30 mouse cellular contexts compared by ENCODE assay signal in genomic region chr13:100536149-100536548, GRCm38 (mm10). TPM values are rescaled to one million over a fixed set of nuclear protein-coding genes. Genes with fewer than 3 reads are reported as not detected.
DNase-seq lines count a peak whose midpoint lies in the region; ATAC-seq lines count a peak whose summit lies in the region.
"Had no signal": no experiment of that assay in that cellular context is flagged by ENCODE, and none has a peak within 500 bp of the region (broad histone marks: within the 10 kb centered on the region; RNA-seq: fewer than 3 reads in every experiment).

No protein-coding gene starts in this region.

- no peak overlapping the region for H3K4me2 ChIP-seq in stomach, embryonic 15.5 days
- H3K4me2 ChIP-seq: embryonic facial prominence, embryonic 12.5 days; embryonic facial prominence, embryonic 15.5 days; heart, embryonic 13.5 days; hindbrain, embryonic 13.5 days; intestine, embryonic 15.5 days had no signal

- ATAC-seq in stomach, embryonic 15.5 days (ENCODE audit: insufficient read depth, low FRiP score, low read depth), result no peak
- ATAC-seq in granulocyte monocyte progenitor cell, adult 5-6 weeks (replicated peaks; ENCODE audit: poor library complexity, severe bottlenecking), result no peak
- ATAC-seq: CD4-positive, CD25-positive, alpha-beta regulatory T cell, adult 4 months; forebrain, embryonic 14.5 days; forebrain, postnatal 0 days; hindbrain, embryonic 16.5 days; intestine, embryonic 15.5 days; Patski had no signal

- no peaks in the 10 kb centered on the region for H3K9me3 ChIP-seq in stomach, embryonic 15.5 days
- H3K9me3 ChIP-seq: embryonic facial prominence, embryonic 12.5 days; embryonic facial prominence, embryonic 15.5 days; heart, embryonic 13.5 days; hindbrain, embryonic 10.5 days; hindbrain, embryonic 13.5 days; intestine, embryonic 15.5 days had no signal

- H3K27me3 ChIP-seq in stomach, embryonic 15.5 days (replicated peaks), result no peaks in the 10 kb centered on the region
- H3K27me3 ChIP-seq: embryonic facial prominence, embryonic 12.5 days; embryonic facial prominence, embryonic 15.5 days; heart, embryonic 13.5 days; hindbrain, embryonic 13.5 days; intestine, embryonic 15.5 days; Patski had no signal

- no peak overlapping the region for H3K4me3 ChIP-seq in stomach, embryonic 15.5 days (replicated peaks)
- H3K4me3 ChIP-seq: embryonic facial prominence, embryonic 12.5 days; embryonic facial prominence, embryonic 15.5 days; heart, embryonic 13.5 days; hindbrain, embryonic 10.5 days; hindbrain, embryonic 13.5 days; intestine, embryonic 15.5 days had no signal

- peak; percentile 35 for DNase-seq in 3134 (ENCODE audit: extremely low read depth, insufficient read length, low spot score)
- DNase-seq in 416B (ENCODE audit: low read depth), result peak; percentile 47
- DNase-seq in Muller cell, postnatal 12 days (ENCODE audit: inconsistent ontology term), result peak; percentile 4
- no peak for DNase-seq in kidney, adult 8-10 months
- no peak for DNase-seq in left cerebral cortex, postnatal 14 days (ENCODE audit: low spot score in 2 of 2)
- no peak for DNase-seq in heart, postnatal 14 days
- DNase-seq: adrenal gland, postnatal 14 days; B cell, adult 2 months; cerebellum, adult 11 months; cerebellum, adult 2 months; cerebellum, adult 9-11 months; cerebellum, postnatal 25 days; forebrain, postnatal 0 days; gastrocnemius, postnatal 36 days; heart, adult 18-20 months; heart, postnatal 36 days; kidney, adult 11 months had no signal

- WGBS in stomach, embryonic 15.5 days, result 70% methylated on average over 3 of the region's 3 CpGs

- no peak overlapping the region for H3K9ac ChIP-seq in stomach, embryonic 15.5 days
- H3K9ac ChIP-seq: embryonic facial prominence, embryonic 12.5 days; embryonic facial prominence, embryonic 15.5 days; forebrain, postnatal 0 days; heart, embryonic 13.5 days; hindbrain, embryonic 13.5 days; intestine, embryonic 15.5 days had no signal

- H3K36me3 ChIP-seq in stomach, embryonic 15.5 days, result no peaks in the 10 kb centered on the region; the same call in 1 of the 2 replicates
- H3K36me3 ChIP-seq: embryonic facial prominence, embryonic 12.5 days; embryonic facial prominence, embryonic 15.5 days; heart, embryonic 13.5 days; hindbrain, embryonic 10.5 days; hindbrain, embryonic 13.5 days; intestine, embryonic 15.5 days had no signal

- H3K4me1 ChIP-seq in stomach, embryonic 15.5 days, result no peaks in the 10 kb centered on the region
- H3K4me1 ChIP-seq: embryonic facial prominence, embryonic 12.5 days; embryonic facial prominence, embryonic 15.5 days; hindbrain, embryonic 10.5 days; hindbrain, embryonic 13.5 days; intestine, embryonic 15.5 days had no signal

- H3K27ac ChIP-seq in stomach, embryonic 15.5 days, result peak overlapping the region; percentile 44; the same call in 1 of the 2 replicates
- H3K27ac ChIP-seq: embryonic facial prominence, embryonic 12.5 days; embryonic facial prominence, embryonic 15.5 days; heart, embryonic 13.5 days; hindbrain, embryonic 10.5 days; hindbrain, embryonic 13.5 days; intestine, embryonic 15.5 days had no signal

- intact Hi-C loops in left cerebral cortex, postnatal 14 days (cut with DNase I), result no loop called here
- intact Hi-C loops in heart, postnatal 14 days (cut with DNase I), result no loop called here

RNA-seq across cellular contexts. Expression of gene Ocln, which starts 16.4 kb away (rescaled TPM):
- 58.9 and 70.3 TPM in 2 replicates for polyA plus RNA-seq in stomach, embryonic 15.5 days (2015; fragmentation: Nextera tagmentation; extraction: Ambion mirVana)
- not detected in 2 replicates for total RNA-seq in granulocyte monocyte progenitor cell, adult 5-6 weeks (2014; fragmentation: Nextera tagmentation)
- total RNA-seq in granulocyte monocyte progenitor cell, adult 5-6 weeks (2017), result not detected in 2 replicates
- total RNA-seq in left cerebral cortex, postnatal 14 days (2021), result 10 to 100 TPM; 10.1 to 10.8 TPM
- total RNA-seq in heart, postnatal 14 days (2021), result 1 to 10 TPM in 1 of 2 experiments, under 1 TPM in 1; 0.51 to 1.1 TPM
- total RNA-seq: common myeloid progenitor, adult 5-6 weeks had no signal

RNA-seq across cellular contexts. Expression of gene Gtf2h2, which starts 43.8 kb away (rescaled TPM):
- polyA plus RNA-seq in stomach, embryonic 15.5 days (2015; fragmentation: Nextera tagmentation; extraction: Ambion mirVana), result 62.0 and 66.9 TPM in 2 replicates
- 59.2 and 73.9 TPM in 2 replicates for total RNA-seq in granulocyte monocyte progenitor cell, adult 5-6 weeks (2014; fragmentation: Nextera tagmentation)
- total RNA-seq in granulocyte monocyte progenitor cell, adult 5-6 weeks (2017), result 75.1 and 79.2 TPM in 2 replicates
- total RNA-seq in left cerebral cortex, postnatal 14 days (2021), result 10 to 100 TPM; 36.4 to 40.1 TPM
- total RNA-seq in heart, postnatal 14 days (2021), result 10 to 100 TPM; 21.1 to 25.1 TPM

Comparison
In these comparisons a context has a peak if more than half of its experiments do, and no peak if none do; other contexts are left out.
1. DNase-seq: peak in 3134 (single experiment), 416B (single experiment) and Muller cell, postnatal 12 days (single experiment); none in kidney, adult 8-10 months (0 of 2), left cerebral cortex, postnatal 14 days (0 of 2) and heart, postnatal 14 days (0 of 2).
2. RNA of gene Ocln, which starts 16.4 kb away (total RNA-seq): 10.1 to 10.8 TPM in left cerebral cortex, postnatal 14 days; 0.51 to 1.1 TPM in heart, postnatal 14 days and not detected in granulocyte monocyte progenitor cell, adult 5-6 weeks; every median in the first group is over 4 times any median in the second.